Mouse (Mus musculus) stomach, postnatal 0 days (tissue): Measurements from ENCODE around the gene Alox12b. TPM values are rescaled to one million over a fixed set of nuclear protein-coding genes. Genes with fewer than 3 reads are reported as not detected.

Experiments
- ATAC-seq: fragments of 200-750 bp; cut with Nextera tagmentation; 2 replicates; pipeline ENCODE4 v1.8.0; 2017; ENCODE audit not compliant: low FRiP score, low TSS enrichment
- DNase-seq: peaks from one replicate; pipeline ENCODE4 v3.0.0-alpha.2; 2016; ENCODE audit warnings: low spot score
- H3K27ac ChIP-seq: fragments of 300-500 bp; sonication (generic); replicated peaks from 2 replicates; pipeline ENCODE4 v1.5.1; 2014; ENCODE audit warnings: mild to moderate bottlenecking, control low read depth
- H3K27me3 ChIP-seq: fragments of 300-500 bp; sonication (generic); 2 replicates; pipeline ENCODE4 v1.6.1; 2014; ENCODE audit warnings: low read length; ENCODE audit not compliant: control insufficient read depth, insufficient read depth
- H3K36me3 ChIP-seq: fragments of 300-500 bp; sonication (generic); 2 replicates; pipeline ENCODE4 v1.6.1; 2014; ENCODE audit warnings: low read length, mixed read lengths; ENCODE audit not compliant: control insufficient read depth, insufficient read depth
- H3K4me1 ChIP-seq: fragments of 300-500 bp; sonication (generic); replicated peaks from 2 replicates; pipeline ENCODE4 v1.6.1; 2014; ENCODE audit warnings: antibody characterized with exemption; ENCODE audit not compliant: control insufficient read depth, insufficient read depth
- H3K4me2 ChIP-seq: fragments of 300-500 bp; sonication (generic); replicated peaks from 2 replicates; pipeline ENCODE4 v1.6.1; 2014; ENCODE audit warnings: low read depth, mild to moderate bottlenecking, control low read depth, moderate library complexity
- H3K4me3 ChIP-seq: fragments of 300-500 bp; sonication (generic); 2 replicates; pipeline ENCODE4 v1.5.1; 2014; ENCODE audit warnings: low read depth, low read length, control low read depth
- H3K9ac ChIP-seq: fragments of 300-500 bp; sonication (generic); 2 replicates; pipeline ENCODE4 v1.6.1; 2014; ENCODE audit warnings: mild to moderate bottlenecking, low read length, control low read depth, mixed read lengths
- H3K9me3 ChIP-seq: fragments of 300-500 bp; sonication (generic); 2 replicates; pipeline ENCODE4 v1.6.1; 2016; ENCODE audit warnings: low read length; ENCODE audit not compliant: control insufficient read depth
- CTCF ChIP-seq: IDR thresholded peaks from 2 replicates; pipeline ENCODE4 v1.5.1; 2016; ENCODE audit warnings: antibody characterized with exemption, low read depth, mild to moderate bottlenecking, moderate library complexity
- EP300 ChIP-seq: optimal IDR thresholded peaks from 2 replicates; pipeline ENCODE3; 2016; ENCODE audit warnings: antibody characterized with exemption
- WGBS: fragments of 180-500 bp; shearing (Covaris S2); extraction: QIAGEN DNeasy Blood & Tissue Kit; methylation state at CpG from one replicate; pipeline ENCODE4 v1.1.7; 2014; 5-methylcytosine and 5-hydroxymethylcytosine counted together
- polyA plus RNA-seq: library from polyadenylated mRNA; unstranded; fragments of >200 nt; fragmentation: Nextera tagmentation; extraction: Ambion mirVana; gene quantifications from 2 replicates; pipeline ENCODE4 v1.2.1, GENCODE M21; 2015

Gene Alox12b
- polyA plus RNA-seq, 1 experiment from 2014 or later = 80.5 TPM

DNA sequence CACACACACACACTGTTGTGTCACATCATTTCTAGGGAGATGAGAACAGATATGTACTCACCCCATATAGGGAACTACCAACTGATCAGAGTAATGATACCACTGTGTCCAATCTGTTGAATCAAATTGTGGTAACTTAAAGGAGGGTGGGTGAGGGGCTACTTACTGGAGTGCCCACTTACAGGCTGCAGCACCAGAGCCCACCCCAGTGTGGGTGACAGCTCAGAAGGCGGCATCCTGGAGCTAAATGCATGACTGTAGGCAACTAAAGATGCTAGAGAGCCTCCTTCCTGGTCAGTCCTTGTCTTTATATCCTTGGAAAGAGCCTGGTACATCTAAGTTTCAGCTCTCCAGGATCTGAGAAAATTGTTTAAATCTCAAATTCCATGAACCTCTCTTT is 42.5 kb downstream of the Alox12b start:
- Histone ChIP-seq H3K9ac (no peak overlapping the region), H3K36me3 (no peaks in the 10 kb centered on the region), H3K4me1 (no peaks in the 10 kb centered on the region), H3K4me3 (no peak overlapping the region), H3K27ac (no peak overlapping the region), H3K4me2 (no peak overlapping the region), H3K27me3 (no peaks in the 10 kb centered on the region), H3K9me3 (no peaks in the 10 kb centered on the region)
- TF ChIP-seq CTCF (no peak), EP300 (no peak)
- DNase-seq (no peak), ATAC-seq (no peak)
- 95% methylated on average over 1 of the region's 1 CpGs for WGBS

DNA sequence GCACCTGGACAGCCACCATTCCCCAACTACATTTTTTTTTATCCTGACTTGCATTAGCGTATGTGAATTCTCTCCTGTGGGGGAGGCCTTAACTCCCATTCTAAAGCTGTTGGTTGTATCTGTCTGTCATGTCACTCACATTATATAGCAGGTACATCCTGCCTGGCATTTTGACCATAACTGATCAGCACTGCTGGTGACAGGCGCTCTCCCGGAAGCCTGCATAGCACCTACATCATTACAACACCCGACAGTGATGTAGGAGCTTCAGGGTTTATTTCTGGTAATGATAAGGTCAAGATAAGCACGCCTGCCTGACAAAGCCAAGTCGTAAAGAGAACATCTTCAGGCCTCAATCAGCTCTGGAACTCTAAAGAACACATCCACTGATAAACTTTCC is 43.4 kb downstream of the Alox12b start:
- no peak for DNase-seq
- ATAC-seq = no peak
- H3K4me1 ChIP-seq = no peaks in the 10 kb centered on the region
- no peak overlapping the region for H3K9ac ChIP-seq
- TF ChIP-seq CTCF = no peak
- TF ChIP-seq EP300 = no peak
- no peak overlapping the region for H3K4me3 ChIP-seq
- H3K36me3 ChIP-seq = no peaks in the 10 kb centered on the region
- no peak overlapping the region for H3K27ac ChIP-seq
- H3K27me3 ChIP-seq = no peaks in the 10 kb centered on the region
- WGBS = 57% methylated on average over 6 of the region's 6 CpGs
- H3K4me2 ChIP-seq = no peak overlapping the region
- no peaks in the 10 kb centered on the region for H3K9me3 ChIP-seq

DNA sequence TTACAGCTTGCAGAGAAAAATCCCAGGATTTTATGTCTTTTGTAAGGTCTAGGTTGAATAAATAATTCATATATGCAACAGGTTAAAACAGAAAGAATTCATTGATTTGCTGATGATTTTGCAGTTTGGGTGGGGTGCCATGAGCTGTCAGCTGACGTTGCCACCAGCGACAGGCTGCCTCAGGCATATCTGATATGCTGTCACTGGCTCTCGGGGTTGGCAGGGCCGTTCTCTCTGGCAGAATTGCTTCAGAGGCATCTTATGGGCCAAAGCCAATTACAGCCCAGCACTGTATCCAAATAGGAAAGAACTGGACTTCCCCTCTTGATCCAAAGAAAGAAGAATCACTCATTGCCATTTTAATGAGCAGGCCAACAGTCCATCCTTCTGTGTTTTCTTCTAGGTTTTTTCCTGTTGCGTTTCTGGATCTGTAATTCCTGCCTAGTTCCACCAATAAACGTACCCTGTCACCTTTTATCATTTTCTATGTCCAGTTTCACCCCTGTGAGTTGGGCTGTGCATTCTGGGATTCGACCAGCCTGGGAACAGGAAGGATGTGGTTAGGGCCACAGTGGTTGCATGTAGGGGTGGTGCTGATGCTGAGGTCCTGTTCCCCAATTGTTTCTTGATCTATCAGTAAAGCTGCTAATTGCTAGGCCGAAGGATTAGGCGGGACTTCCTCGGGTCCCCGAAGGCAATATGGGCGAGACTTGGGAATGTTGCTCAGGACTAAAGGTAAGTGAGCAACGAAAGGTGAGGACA is 45.9 kb downstream of the Alox12b start:
- Histone ChIP-seq H3K27ac (no peak overlapping the region), H3K4me1 (no peaks in the 10 kb centered on the region), H3K4me2 (no peak overlapping the region), H3K27me3 (no peaks in the 10 kb centered on the region), H3K4me3 (no peak overlapping the region), H3K9me3 (no peaks in the 10 kb centered on the region), H3K36me3 (no peaks in the 10 kb centered on the region), H3K9ac (no peak overlapping the region)
- DNase-seq (no peak), ATAC-seq (no peak)
- WGBS = 67% methylated on average over 13 of the region's 13 CpGs
- TF ChIP-seq EP300 = no peak
- no peak for TF ChIP-seq CTCF

DNA sequence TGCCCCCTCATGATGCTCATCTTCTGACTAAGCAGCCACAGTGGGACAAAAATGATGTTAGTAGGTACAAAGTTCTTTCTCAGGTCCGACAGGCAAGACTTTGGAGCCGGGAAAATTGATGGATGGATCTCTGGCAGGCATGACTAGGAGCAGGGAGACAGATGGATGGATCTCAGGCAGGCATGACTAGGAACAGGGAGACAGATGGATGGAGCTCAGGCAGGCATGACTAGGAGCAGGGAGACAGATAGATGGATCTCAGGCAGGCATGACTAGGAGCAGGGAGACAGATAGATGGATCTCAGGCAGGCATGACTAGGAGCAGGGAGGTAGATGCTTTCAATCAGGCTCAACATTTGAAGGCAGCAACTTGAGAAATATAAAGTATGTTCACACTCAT is 54.6 kb downstream of the Alox12b start:
- TF ChIP-seq CTCF = no peak
- no peak for TF ChIP-seq EP300
- no peaks in the 10 kb centered on the region for H3K27me3 ChIP-seq
- WGBS = 5% methylated on average over 2 of the region's 2 CpGs

DNA sequence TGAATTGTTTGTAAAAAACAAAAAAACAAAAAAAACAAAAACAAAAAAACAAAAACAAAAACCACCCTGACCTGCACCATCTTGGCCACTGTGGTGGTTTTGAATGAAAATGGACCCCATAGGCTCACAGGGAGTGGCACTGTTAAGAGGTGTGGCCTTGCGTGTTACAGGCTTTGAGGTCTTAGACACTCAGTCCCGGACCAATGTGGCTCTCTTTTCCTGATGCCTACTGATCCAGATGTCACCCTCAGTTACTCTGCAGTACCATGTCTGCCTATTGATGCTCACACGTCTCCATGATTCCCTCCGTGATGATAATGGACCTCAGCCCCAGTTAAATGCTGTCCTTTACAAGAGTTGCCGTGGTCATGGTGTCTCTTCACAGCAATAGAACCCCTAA is 60.6 kb downstream of the Alox12b start:
- H3K27ac ChIP-seq = no peak overlapping the region
- no peak overlapping the region for H3K9ac ChIP-seq
- no peaks in the 10 kb centered on the region for H3K4me1 ChIP-seq
- WGBS = 90% methylated on average over 5 of the region's 5 CpGs
- no peaks in the 10 kb centered on the region for H3K9me3 ChIP-seq
- no peaks in the 10 kb centered on the region for H3K27me3 ChIP-seq
- ATAC-seq = no peak
- H3K4me2 ChIP-seq = no peak overlapping the region
- DNase-seq = no peak
- no peak overlapping the region for H3K4me3 ChIP-seq
- no peaks in the 10 kb centered on the region for H3K36me3 ChIP-seq
- no peak for TF ChIP-seq EP300
- no peak for TF ChIP-seq CTCF

More for the DNA sequence above, 54.6 kb downstream of the Alox12b start:
- H3K4me1 ChIP-seq = no peaks in the 10 kb centered on the region
- DNase-seq (no peak), ATAC-seq (no peak)
- no peaks in the 10 kb centered on the region for H3K9me3 ChIP-seq
- no peak overlapping the region for H3K27ac ChIP-seq
- H3K4me3 ChIP-seq = no peak overlapping the region
- no peak overlapping the region for H3K4me2 ChIP-seq
- H3K36me3 ChIP-seq = no peaks in the 10 kb centered on the region
- no peak overlapping the region for H3K9ac ChIP-seq

DNA sequence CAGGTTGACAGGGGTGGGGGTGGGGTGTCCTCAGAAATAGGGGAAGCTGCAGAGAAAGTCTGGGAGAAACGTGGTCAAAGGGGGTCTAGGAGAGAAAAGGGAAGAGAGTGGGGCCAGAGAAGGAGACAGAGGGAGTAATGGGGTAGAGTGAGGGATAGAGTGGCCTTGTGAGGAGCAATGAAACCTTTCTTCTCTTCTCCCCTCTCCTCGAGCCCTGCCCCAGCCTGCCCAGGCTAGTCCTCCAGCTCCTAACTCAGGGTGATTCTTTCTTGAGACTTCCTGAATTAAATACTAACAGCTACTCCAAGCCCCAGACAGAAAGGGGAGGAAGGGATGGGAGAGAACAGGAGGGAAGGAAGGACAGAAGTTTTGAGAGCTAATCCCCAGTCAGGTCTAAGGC is 61.9 kb downstream of the Alox12b start:
- DNase-seq (no peak), ATAC-seq (no peak)
- no peaks in the 10 kb centered on the region for H3K4me1 ChIP-seq
- H3K27me3 ChIP-seq = no peaks in the 10 kb centered on the region
- WGBS = 69% methylated on average over 2 of the region's 2 CpGs
- no peak overlapping the region for H3K9ac ChIP-seq
- H3K27ac ChIP-seq = no peak overlapping the region
- no peak for TF ChIP-seq EP300
- no peak for TF ChIP-seq CTCF
- H3K4me3 ChIP-seq = no peak overlapping the region
- no peaks in the 10 kb centered on the region for H3K9me3 ChIP-seq
- H3K4me2 ChIP-seq = no peak overlapping the region
- no peaks in the 10 kb centered on the region for H3K36me3 ChIP-seq

Other genes with a start within 250 kb of the Alox12b start
- gene Odf4, start 229.9 kb upstream of the Alox12b start, polyA plus RNA-seq = 0.22 TPM in 1 of 2 replicates, not detected in the other
- gene Arhgef15, start 199.5 kb upstream of the Alox12b start, polyA plus RNA-seq = 2.8 and 3.0 TPM in 2 replicates
- 4.9 and 5.8 TPM in 2 replicates for gene Slc25a35, start 188.9 kb upstream of the Alox12b start, polyA plus RNA-seq
- 34.8 and 35.1 TPM in 2 replicates for gene Rangrf, start 181.8 kb upstream of the Alox12b start, polyA plus RNA-seq
- gene Pfas, start 148.5 kb upstream of the Alox12b start, polyA plus RNA-seq = 7.4 and 8.0 TPM in 2 replicates
- gene Ctc1, start 141.1 kb upstream of the Alox12b start, polyA plus RNA-seq = 11.1 and 11.5 TPM in 2 replicates
- gene Aurkb, start 111.3 kb upstream of the Alox12b start, polyA plus RNA-seq = 24.7 and 34.0 TPM in 2 replicates
- 14.6 and 16.7 TPM in 2 replicates for gene Borcs6, start 97.3 kb upstream of the Alox12b start, polyA plus RNA-seq
- 28.4 and 30.8 TPM in 2 replicates for gene Tmem107, start 86.2 kb upstream of the Alox12b start, polyA plus RNA-seq
- gene Vamp2, start 68.5 kb upstream of the Alox12b start, polyA plus RNA-seq = 43.0 and 53.7 TPM in 2 replicates
- 7.7 and 13.1 TPM in 2 replicates for gene Per1, start 61.8 kb upstream of the Alox12b start, polyA plus RNA-seq
- 0.29 and 0.41 TPM in 2 replicates for gene Hes7, start 36.6 kb upstream of the Alox12b start, polyA plus RNA-seq
- gene 9130213A22Rik, start 34.4 kb upstream of the Alox12b start, polyA plus RNA-seq = 0.24 and 0.41 TPM in 2 replicates
- 20.2 and 22.5 TPM in 2 replicates for gene Aloxe3, start 31.1 kb upstream of the Alox12b start, polyA plus RNA-seq
- 1.2 and 1.3 TPM in 2 replicates for gene Alox8, start 40.9 kb downstream of the Alox12b start, polyA plus RNA-seq
- 0.04 and 0.05 TPM in 2 replicates for gene Gucy2e, start 80.0 kb downstream of the Alox12b start, polyA plus RNA-seq
- 4.9 and 5.5 TPM in 2 replicates for gene Cntrob, start 166.8 kb downstream of the Alox12b start, polyA plus RNA-seq
- gene Trappc1, start 167.0 kb downstream of the Alox12b start, polyA plus RNA-seq = 119 and 123 TPM in 2 replicates
- 0.87 and 1.1 TPM in 2 replicates for gene Kcnab3, start 169.3 kb downstream of the Alox12b start, polyA plus RNA-seq
- 46.2 and 49.4 TPM in 2 replicates for gene Rnf227, start 183.5 kb downstream of the Alox12b start, polyA plus RNA-seq
- gene Chd3, start 212.4 kb downstream of the Alox12b start, polyA plus RNA-seq = 18.4 and 18.9 TPM in 2 replicates
- 153 and 170 TPM in 2 replicates for gene Naa38, start 238.5 kb downstream of the Alox12b start, polyA plus RNA-seq
- gene Cyb5d1, start 238.6 kb downstream of the Alox12b start, polyA plus RNA-seq = 9.1 and 9.5 TPM in 2 replicates
- 14.9 and 17.8 TPM in 2 replicates for gene Tmem88, start 241.2 kb downstream of the Alox12b start, polyA plus RNA-seq